21 mouse cellular contexts compared by ENCODE assay signal in genomic region chr1:153677635-153678034, GRCm38 (mm10). TPM values are rescaled to one million over a fixed set of nuclear protein-coding genes. Genes with fewer than 3 reads are reported as not detected.
A peak's percentile ranks its signal among the peaks of the same experiment; 100 is the strongest.
DNase-seq lines count a peak whose midpoint lies in the region; TF ChIP-seq lines count a peak whose summit lies in the region.
"Had no signal": no experiment of that assay in that cellular context is flagged by ENCODE, and none has a peak within 500 bp of the region (broad histone marks: within the 10 kb centered on the region; RNA-seq: fewer than 3 reads in every experiment).

No protein-coding gene starts in this region.

- H3K36me3 ChIP-seq in myocyte (ENCODE audit: control insufficient read depth, insufficient read depth): no peaks in the 10 kb centered on the region
- H3K36me3 ChIP-seq in thymus, adult 2 months (ENCODE audit: control insufficient read depth, insufficient read depth, low read length): no peaks in the 10 kb centered on the region
- H3K36me3 ChIP-seq: embryonic facial prominence, embryonic 10.5 days; forebrain, embryonic 15.5 days; G1E; heart, embryonic 13.5 days; hindbrain, embryonic 15.5 days had no signal

- no peak for DNase-seq in cerebellum, adult 2 months
- DNase-seq in cerebellum, adult 11-12 months: no peak
- no peak for DNase-seq in layer of hippocampus, adult 2 months (ENCODE audit: low spot score in 2 of 2)
- DNase-seq in layer of hippocampus, postnatal 36 days: no peak
- DNase-seq in ES-CJ7 (ENCODE audit: low read depth, low spot score): peak; percentile 87
- DNase-seq in thymus, adult 2 months: no peak
- no peak for DNase-seq in spleen, postnatal 10 days (ENCODE audit: low spot score in 2 of 2)
- DNase-seq: adrenal gland, postnatal 14 days; cerebellum, adult 18-20 months; cerebellum, postnatal 36 days; gastrocnemius, postnatal 36 days; heart, adult 11 months; heart, postnatal 36 days had no signal

- H3K27me3 ChIP-seq in cerebellum, adult 2 months (ENCODE audit: control insufficient read depth, insufficient read depth, low read length): no peaks in the 10 kb centered on the region
- peaks cover 12% of the 10 kb centered on the region for H3K27me3 ChIP-seq in myocyte (ENCODE audit: control insufficient read depth, insufficient read depth, insufficient read length)
- H3K27me3 ChIP-seq in thymus, adult 2 months (ENCODE audit: control insufficient read depth, insufficient read depth, low read length): no peaks in the 10 kb centered on the region
- H3K27me3 ChIP-seq: forebrain, embryonic 15.5 days; hindbrain, embryonic 15.5 days had no signal

- no peak overlapping the region for H3ac ChIP-seq in myocyte (ENCODE audit: control insufficient read depth, insufficient read length)

- no peaks in the 10 kb centered on the region for H3K79me2 ChIP-seq in myocyte (ENCODE audit: control insufficient read depth, insufficient read depth)

- H3K4me2 ChIP-seq in myocyte (ENCODE audit: low read depth): no peak overlapping the region
- H3K4me2 ChIP-seq: forebrain, embryonic 15.5 days; heart, embryonic 13.5 days; hindbrain, embryonic 15.5 days had no signal

- no peak for TF ChIP-seq CTCF in cerebellum, adult 2 months (IDR thresholded peaks at IDR 0.05; ENCODE audit: borderline replicate concordance, insufficient read depth, low read depth, low read length)
- TF ChIP-seq CTCF in layer of hippocampus, adult 2 months (conservative IDR thresholded peaks at IDR 0.05): no peak
- TF ChIP-seq CTCF in thymus, adult 2 months (IDR thresholded peaks at IDR 0.05; ENCODE audit: borderline replicate concordance, control insufficient read depth, extremely low read depth, insufficient read depth, low read length, poor library complexity): no peak

- peaks cover 61% of the 10 kb centered on the region for H3K4me1 ChIP-seq in cerebellum, adult 2 months (ENCODE audit: control insufficient read depth, insufficient read depth, low read length)
- H3K4me1 ChIP-seq in thymus, adult 2 months (replicated peaks; ENCODE audit: control insufficient read depth, insufficient read depth, low read length): 0 out of 2 replicates have a peak, but pooled peaks cover 3% of the 10 kb centered on the region

- H3K4me3 ChIP-seq in cerebellum, adult 2 months (replicated peaks; ENCODE audit: insufficient read depth, low read depth, low read length): no peak overlapping the region
- no peak overlapping the region for H3K4me3 ChIP-seq in layer of hippocampus, adult 2 months
- no peak overlapping the region for H3K4me3 ChIP-seq in myocyte
- H3K4me3 ChIP-seq in thymus, adult 2 months (ENCODE audit: control insufficient read depth, insufficient read depth, low read length): no peak overlapping the region
- H3K4me3 ChIP-seq: embryonic facial prominence, embryonic 10.5 days; forebrain, embryonic 15.5 days; heart, embryonic 13.5 days; hindbrain, embryonic 15.5 days had no signal

- peak overlapping the region; percentile 35; the same call in 1 of the 2 replicates for H3K27ac ChIP-seq in cerebellum, adult 2 months (ENCODE audit: insufficient read depth, low read length)
- peak overlapping the region; percentile 40; the same call in 1 of the 2 replicates for H3K27ac ChIP-seq in layer of hippocampus, adult 2 months
- H3K27ac ChIP-seq in thymus, adult 2 months (ENCODE audit: control insufficient read depth, insufficient read depth, low read length): no peak overlapping the region
- H3K27ac ChIP-seq: embryonic facial prominence, embryonic 10.5 days; forebrain, embryonic 15.5 days; heart, embryonic 13.5 days; hindbrain, embryonic 15.5 days had no signal

- WGBS in cerebellum, adult 2 months: 85% methylated on average over 6 of the region's 6 CpGs
- WGBS in thymus, adult 2 months: 94% methylated on average over 6 of the region's 6 CpGs

- no peak for TF ChIP-seq POLR2A in cerebellum, adult 2 months (IDR thresholded peaks at IDR 0.05; ENCODE audit: borderline replicate concordance, insufficient read depth, low read length)
- TF ChIP-seq POLR2A in myocyte (IDR thresholded peaks at IDR 0.05; ENCODE audit: insufficient read length, low read depth): no peak
- TF ChIP-seq POLR2A in thymus, adult 2 months (IDR thresholded peaks at IDR 0.05; ENCODE audit: control insufficient read depth, extremely low read depth, insufficient read depth, low read length, poor library complexity): no peak

TF ChIP-seq in myocyte, 11 proteins besides CTCF, POLR2A, EP300 and RAD21:
- TF ChIP-seq TCF12 (IDR thresholded peaks at IDR 0.05; ENCODE audit: insufficient read depth, poor library complexity, severe bottlenecking): no peak
- TF ChIP-seq SRF (IDR thresholded peaks at IDR 0.05; ENCODE audit: control insufficient read depth, insufficient read length, low read depth): peak; percentile 34

RNA-seq across cellular contexts. Expression of gene Rgs8, which starts 24.8 kb away (rescaled TPM):
- polyA plus RNA-seq in cerebellum, adult 2 months (2012; rRNA removed): 371 and 430 TPM in 2 replicates
- 10 to 100 TPM; 74.0 to 75.2 TPM for total RNA-seq in layer of hippocampus, adult 2 months (2021)
- total RNA-seq in layer of hippocampus, postnatal 36 days (2021): 10 to 100 TPM; 76.1 to 76.4 TPM
- polyA plus RNA-seq in myocyte (2012; fragmentation: generic; extraction: Trizol): 0.16 TPM
- 0.11 and 0.20 TPM in 2 replicates for polyA plus RNA-seq in thymus, adult 2 months (2012; rRNA removed)
- total RNA-seq: adrenal gland, adult 18-20 months; gastrocnemius, adult 8-10 months; heart, postnatal 36 days had no signal
- polyA plus RNA-seq: G1E had no signal

Comparison
In these comparisons a context has a peak if more than half of its experiments do, and no peak if none do; other contexts are left out.
1. RNA of gene Rgs8, which starts 24.8 kb away (polyA plus RNA-seq): 371 to 430 TPM in cerebellum, adult 2 months; 0.11 to 0.20 TPM in thymus, adult 2 months and 0.16 TPM in myocyte (single experiment); every median in the first group is over 100 times any median in the second.